Mouse (Mus musculus) limb, embryonic 15.5 days (tissue): ENCODE data around the gene Ttyh2. TPM values are rescaled to one million over a fixed set of nuclear protein-coding genes. Genes with fewer than 3 reads are reported as not detected.
"Not testable (repeated sequence)": the region's sequence is repeated elsewhere in the genome, so short reads cannot be mapped to it uniquely, and the experiment has no call there.

Experiments used
- ATAC-seq: fragments of 200-750 bp; cut with Nextera tagmentation; 2 replicates; pipeline ENCODE4 v1.8.0; 2017; ENCODE audit warnings: low read depth, moderate TSS enrichment; ENCODE audit not compliant: insufficient number of reproducible peaks, low FRiP score, low TSS enrichment
- H3K27ac ChIP-seq: fragments of 300-500 bp; sonication (generic); 2 replicates; pipeline ENCODE4 v1.5.1; 2015; ENCODE audit warnings: moderate library complexity, mild to moderate bottlenecking, inconsistent platforms
- H3K27me3 ChIP-seq: fragments of 300-500 bp; sonication (generic); 2 replicates; pipeline ENCODE4 v1.6.1; 2015; ENCODE audit warnings: inconsistent platforms
- H3K36me3 ChIP-seq: fragments of 300-500 bp; sonication (generic); 2 replicates; pipeline ENCODE4 v1.6.1; 2015; ENCODE audit warnings: inconsistent platforms
- H3K4me1 ChIP-seq: fragments of 300-500 bp; sonication (generic); 2 replicates; pipeline ENCODE4 v1.6.1; 2015; ENCODE audit warnings: inconsistent platforms
- H3K4me2 ChIP-seq: fragments of 300-500 bp; sonication (generic); 2 replicates; pipeline ENCODE4 v1.6.1; 2015; ENCODE audit warnings: mild to moderate bottlenecking, inconsistent platforms
- H3K4me3 ChIP-seq: fragments of 300-500 bp; sonication (generic); 2 replicates; pipeline ENCODE4 v1.5.1; 2015; ENCODE audit warnings: mild to moderate bottlenecking, inconsistent platforms
- H3K9ac ChIP-seq: fragments of 300-500 bp; sonication (generic); 2 replicates; pipeline ENCODE4 v1.6.1; 2015; ENCODE audit warnings: inconsistent platforms
- H3K9me3 ChIP-seq: fragments of 300-500 bp; sonication (generic); 2 replicates; pipeline ENCODE4 v1.6.1; 2016; ENCODE audit warnings: inconsistent platforms
- WGBS: fragments of 180-500 bp; shearing (Covaris S2); methylation state at CpG from one replicate; pipeline ENCODE4 v1.1.7; 2015; 5-methylcytosine and 5-hydroxymethylcytosine counted together
- polyA plus RNA-seq: library from polyadenylated mRNA; unstranded; fragments of >200 nt; fragmentation: Nextera tagmentation; extraction: Ambion mirVana; gene quantifications from 2 replicates; pipeline ENCODE4 v1.2.1, GENCODE M21; 2015

Ttyh2 gene
- polyA plus RNA-seq, 1 experiment from 2014 or later = 22.4 TPM

GRCm38 (mm10) chr11:114674180-114674579, 1.1 kb upstream of the Ttyh2 start:
- H3K9me3 ChIP-seq = no peaks in the 10 kb centered on the region
- H3K4me3 ChIP-seq = no peak overlapping the region
- peaks cover 55% of the 10 kb centered on the region for H3K4me1 ChIP-seq
- peak overlapping the region; percentile 43 for H3K27ac ChIP-seq
- 54% methylated on average over 8 of the region's 8 CpGs for WGBS
- no peaks in the 10 kb centered on the region for H3K27me3 ChIP-seq
- H3K9ac ChIP-seq = no peak overlapping the region
- ATAC-seq = no peak
- no peak overlapping the region for H3K4me2 ChIP-seq
- peaks cover 42% of the 10 kb centered on the region for H3K36me3 ChIP-seq

- WGBS = 80% methylated on average over 2 of the region's 3 CpGs
- H3K9me3 ChIP-seq, H3K9ac ChIP-seq, H3K27ac ChIP-seq, ATAC-seq, H3K27me3 ChIP-seq: not testable (repeated sequence)
- Histone ChIP-seq H3K36me3 (peaks cover 42% of the 10 kb centered on the region), H3K4me1 (peaks cover 57% of the 10 kb centered on the region), H3K4me2 (peak overlapping the region; percentile 94), H3K4me3 (peak overlapping the region; percentile 62; the same call in 1 of the 2 replicates)
Measured at GRCm38 (mm10) chr11:114674796-114675195, 435 bp upstream of the Ttyh2 start.

GRCm38 (mm10) chr11:114675826-114676401, 683 bp downstream of the Ttyh2 start:
- no peaks in the 10 kb centered on the region for H3K9me3 ChIP-seq
- H3K36me3 ChIP-seq = peaks cover 33% of the 10 kb centered on the region
- peak overlapping the region; percentile 62 for H3K4me3 ChIP-seq
- ATAC-seq = no peak
- peaks cover 53% of the 10 kb centered on the region for H3K4me1 ChIP-seq
- 1% methylated on average over 27 of the region's 27 CpGs for WGBS
- H3K27ac ChIP-seq = peak overlapping the region; percentile 75
- H3K9ac ChIP-seq = peak overlapping the region; percentile 69
- H3K4me2 ChIP-seq = peak overlapping the region; percentile 94
- no peaks in the 10 kb centered on the region for H3K27me3 ChIP-seq

GRCm38 (mm10) chr11:114676431-114676830, 1.2 kb downstream of the Ttyh2 start:
- Histone ChIP-seq H3K27ac (peak overlapping the region; percentile 43; the same call in 1 of the 2 replicates), H3K9ac (peak overlapping the region; percentile 69; the same call in 1 of the 2 replicates), H3K9me3 (no peaks in the 10 kb centered on the region), H3K36me3 (peaks cover 28% of the 10 kb centered on the region), H3K27me3 (no peaks in the 10 kb centered on the region), H3K4me3 (peak overlapping the region; percentile 62), H3K4me1 (peaks cover 53% of the 10 kb centered on the region), H3K4me2 (peak overlapping the region; percentile 94)
- 9% methylated on average over 14 of the region's 14 CpGs for WGBS
- ATAC-seq = no peak

GRCm38 (mm10) chr11:114676896-114677530, 1.8 kb downstream of the Ttyh2 start:
- ATAC-seq = no peak
- peaks cover 53% of the 10 kb centered on the region for H3K4me1 ChIP-seq
- no peaks in the 10 kb centered on the region for H3K9me3 ChIP-seq
- peaks cover 22% of the 10 kb centered on the region for H3K36me3 ChIP-seq
- WGBS = 36% methylated on average over 9 of the region's 9 CpGs
- 0 out of 2 replicates have a peak overlapping the region, but pooled peaks have one; percentile 7 for H3K9ac ChIP-seq
- H3K27ac ChIP-seq = 0 out of 2 replicates have a peak overlapping the region, but pooled peaks have one; percentile 43
- H3K4me3 ChIP-seq = peak overlapping the region; percentile 62
- no peaks in the 10 kb centered on the region for H3K27me3 ChIP-seq
- H3K4me2 ChIP-seq = peak overlapping the region; percentile 94

GRCm38 (mm10) chr11:114679582-114679981, 4.4 kb downstream of the Ttyh2 start:
- Histone ChIP-seq H3K27ac (no peak overlapping the region), H3K9me3 (no peaks in the 10 kb centered on the region), H3K36me3 (no peaks in the 10 kb centered on the region; the same call in 1 of the 2 replicates), H3K27me3 (no peaks in the 10 kb centered on the region), H3K4me1 (peaks cover 40% of the 10 kb centered on the region), H3K9ac (no peak overlapping the region), H3K4me2 (no peak overlapping the region), H3K4me3 (no peak overlapping the region)
- ATAC-seq = no peak
- 54% methylated on average over 8 of the region's 8 CpGs for WGBS

GRCm38 (mm10) chr11:114680291-114680690, 5.1 kb downstream of the Ttyh2 start:
- peaks cover 44% of the 10 kb centered on the region for H3K4me1 ChIP-seq
- H3K4me3 ChIP-seq = no peak overlapping the region
- H3K27me3 ChIP-seq = no peaks in the 10 kb centered on the region
- no peak overlapping the region for H3K4me2 ChIP-seq
- H3K27ac ChIP-seq = no peak overlapping the region
- WGBS = 64% methylated on average over 10 of the region's 10 CpGs
- no peak for ATAC-seq
- H3K36me3 ChIP-seq = no peaks in the 10 kb centered on the region; the same call in 1 of the 2 replicates
- H3K9me3 ChIP-seq = no peaks in the 10 kb centered on the region
- H3K9ac ChIP-seq = no peak overlapping the region

GRCm38 (mm10) chr11:114681054-114681453, 5.8 kb downstream of the Ttyh2 start:
- 76% methylated on average over 5 of the region's 5 CpGs for WGBS
- Histone ChIP-seq H3K4me3 (no peak overlapping the region), H3K36me3 (no peaks in the 10 kb centered on the region; the same call in 1 of the 2 replicates), H3K27me3 (no peaks in the 10 kb centered on the region), H3K4me1 (peaks cover 44% of the 10 kb centered on the region), H3K4me2 (no peak overlapping the region), H3K9me3 (no peaks in the 10 kb centered on the region), H3K9ac (no peak overlapping the region), H3K27ac (no peak overlapping the region)
- ATAC-seq = no peak

GRCm38 (mm10) chr11:114682321-114682900, 7.2 kb downstream of the Ttyh2 start:
- H3K4me2 ChIP-seq = no peak overlapping the region
- 87% methylated on average over 13 of the region's 13 CpGs for WGBS
- ATAC-seq = no peak
- H3K9ac ChIP-seq = no peak overlapping the region
- H3K4me1 ChIP-seq = peaks cover 30% of the 10 kb centered on the region
- no peak overlapping the region for H3K4me3 ChIP-seq
- H3K9me3 ChIP-seq = no peaks in the 10 kb centered on the region
- H3K27me3 ChIP-seq = no peaks in the 10 kb centered on the region
- H3K27ac ChIP-seq = no peak overlapping the region
- no peaks in the 10 kb centered on the region; the same call in 1 of the 2 replicates for H3K36me3 ChIP-seq

- Histone ChIP-seq H3K9me3 (no peaks in the 10 kb centered on the region), H3K27ac (no peak overlapping the region), H3K9ac (no peak overlapping the region), H3K4me2 (no peak overlapping the region), H3K4me3 (no peak overlapping the region), H3K27me3 (no peaks in the 10 kb centered on the region), H3K4me1 (peaks cover 33% of the 10 kb centered on the region), H3K36me3 (no peaks in the 10 kb centered on the region; the same call in 1 of the 2 replicates)
- ATAC-seq = no peak
- WGBS = 88% methylated on average over 10 of the region's 10 CpGs
Measured at GRCm38 (mm10) chr11:114683029-114683721, 7.9 kb downstream of the Ttyh2 start.

- Histone ChIP-seq H3K9ac (no peak overlapping the region), H3K4me3 (no peak overlapping the region), H3K36me3 (no peaks in the 10 kb centered on the region; the same call in 1 of the 2 replicates), H3K9me3 (no peaks in the 10 kb centered on the region), H3K27ac (peak overlapping the region; percentile 11; the same call in 1 of the 2 replicates), H3K4me2 (no peak overlapping the region), H3K27me3 (no peaks in the 10 kb centered on the region), H3K4me1 (peaks cover 33% of the 10 kb centered on the region)
- ATAC-seq = no peak
- 70% methylated on average over 20 of the region's 20 CpGs for WGBS
Measured at GRCm38 (mm10) chr11:114683722-114684621, 8.7 kb downstream of the Ttyh2 start.
